In genomic region chr5:74601171-74601570, GRCm38 (mm10) we compare ENCODE assay signal across 20 mouse cellular contexts.
DNase-seq lines count a peak whose midpoint lies in the region; ATAC-seq and TF ChIP-seq lines count a peak whose summit lies in the region.
"Had no signal": no experiment of that assay in that cellular context is flagged by ENCODE, and none has a peak within 500 bp of the region (broad histone marks: within the 10 kb centered on the region; RNA-seq: fewer than 3 reads in every experiment).

No protein-coding gene starts in this region.

- peaks cover 31% of the 10 kb centered on the region for H3K36me3 ChIP-seq in intestine, embryonic 14.5 days (ENCODE audit: control insufficient read depth, insufficient read depth, low read length)
- peaks cover 3% of the 10 kb centered on the region; the same call in 1 of the 2 replicates for H3K36me3 ChIP-seq in intestine, embryonic 15.5 days
- H3K36me3 ChIP-seq in MEL (ENCODE audit: control insufficient read depth in 1 of 2, insufficient read depth in 2 of 2, low read length in 2 of 2): peaks cover 2 to 5% of the 10 kb centered on the region in 2 experiments; a peak in 3 of 4 replicates

- ATAC-seq in intestine, embryonic 14.5 days (replicated peaks; ENCODE audit: low FRiP score, low TSS enrichment, low read depth): no peak
- ATAC-seq in intestine, embryonic 15.5 days: no peak
- ATAC-seq: forebrain, embryonic 15.5 days; inflammation-experienced regulatory T-cells, adult 6 months had no signal

- H3K27me3 ChIP-seq in intestine, embryonic 14.5 days (replicated peaks; ENCODE audit: control insufficient read depth, insufficient read depth, low read length): no peaks in the 10 kb centered on the region
- no peaks in the 10 kb centered on the region for H3K27me3 ChIP-seq in intestine, embryonic 15.5 days (replicated peaks)
- no peaks in the 10 kb centered on the region; a peak in 1 of 4 replicates for H3K27me3 ChIP-seq in MEL (ENCODE audit: control insufficient read depth in 1 of 2, insufficient read depth in 2 of 2, low read length in 2 of 2)
- H3K27me3 ChIP-seq: CH12.LX; embryonic facial prominence, embryonic 15.5 days; forebrain, embryonic 15.5 days; heart, embryonic 12.5 days; hindbrain, embryonic 15.5 days had no signal

- no peak overlapping the region for H3K27ac ChIP-seq in intestine, embryonic 14.5 days (ENCODE audit: low read depth)
- no peak overlapping the region for H3K27ac ChIP-seq in intestine, embryonic 15.5 days
- H3K27ac ChIP-seq in MEL (ENCODE audit: control insufficient read depth, low read depth, low read length): no peak overlapping the region
- H3K27ac ChIP-seq: embryonic facial prominence, embryonic 15.5 days; forebrain, embryonic 15.5 days; heart, adult 2 months; hindbrain, embryonic 15.5 days had no signal

- TF ChIP-seq EP300 in MEL (IDR thresholded peaks at IDR 0.05; ENCODE audit: low read depth in 1 of 2, low read length in 2 of 2): no peak

- no peak for TF ChIP-seq RAD21 in MEL (IDR thresholded peaks at IDR 0.05; ENCODE audit: low read depth, low read length)

- no peak for TF ChIP-seq CTCF in MEL (IDR thresholded peaks at IDR 0.05 in 2 of 3, conservative IDR thresholded peaks at IDR 0.05 in 1 of 3; ENCODE audit: control insufficient read depth in 1 of 3, insufficient read depth in 1 of 3, low read depth in 2 of 3, low read length in 3 of 3, poor library complexity in 1 of 3, severe bottlenecking in 1 of 3)

- TF ChIP-seq POLR2A in MEL (IDR thresholded peaks at IDR 0.05; ENCODE audit: control insufficient read depth in 1 of 2, insufficient read depth in 1 of 2, low read depth in 1 of 2, low read length in 2 of 2, poor library complexity in 1 of 2): no peak

- DNase-seq in cerebellum, postnatal 10 days: peak; percentile 16 to 23
- DNase-seq in cerebellum, postnatal 36 days: no peak
- DNase-seq in intestine, embryonic 14.5 days (ENCODE audit: low spot score): peak; percentile 42
- DNase-seq in MEL (ENCODE audit: low read depth, low spot score): peak; percentile 66
- no peak for DNase-seq in adrenal gland, adult (ENCODE audit: inconsistent age in 2 of 2, low spot score in 1 of 2)
- no peak for DNase-seq in spleen, postnatal 10 days (ENCODE audit: low spot score in 2 of 2)
- DNase-seq: adrenal gland, postnatal 10 days; cerebellum, adult 11 months; cerebellum, adult 8-10 months; cerebellum, postnatal 25 days; gastrocnemius, postnatal 10 days; heart, adult 2 months; kidney, adult 18-20 months had no signal

- H3K9ac ChIP-seq in intestine, embryonic 14.5 days (ENCODE audit: low read length): no peak overlapping the region
- no peak overlapping the region for H3K9ac ChIP-seq in intestine, embryonic 15.5 days
- H3K9ac ChIP-seq in MEL (ENCODE audit: control insufficient read depth, low read depth, low read length, poor library complexity, severe bottlenecking): no peak overlapping the region
- H3K9ac ChIP-seq: embryonic facial prominence, embryonic 15.5 days; forebrain, embryonic 15.5 days; heart, embryonic 12.5 days; hindbrain, embryonic 15.5 days had no signal

- H3K4me3 ChIP-seq in intestine, embryonic 14.5 days (ENCODE audit: low read depth, low read length): no peak overlapping the region
- H3K4me3 ChIP-seq in intestine, embryonic 15.5 days (replicated peaks): no peak overlapping the region
- no peak overlapping the region for H3K4me3 ChIP-seq in MEL (ENCODE audit: control insufficient read depth in 1 of 2, insufficient read depth in 1 of 2, low read depth in 2 of 2, low read length in 2 of 2)
- H3K4me3 ChIP-seq: embryonic facial prominence, embryonic 15.5 days; forebrain, embryonic 15.5 days; heart, adult 2 months; heart, embryonic 12.5 days; hindbrain, embryonic 15.5 days had no signal

- H3K4me2 ChIP-seq in intestine, embryonic 14.5 days (ENCODE audit: low read length): no peak overlapping the region
- no peak overlapping the region for H3K4me2 ChIP-seq in intestine, embryonic 15.5 days (replicated peaks)
- H3K4me2 ChIP-seq: embryonic facial prominence, embryonic 15.5 days; forebrain, embryonic 15.5 days; heart, embryonic 12.5 days; hindbrain, embryonic 15.5 days had no signal

- WGBS in intestine, embryonic 14.5 days: 57% methylated on average over 3 of the region's 3 CpGs
- 45% methylated on average over 3 of the region's 3 CpGs for WGBS in intestine, embryonic 15.5 days

- H3K9me3 ChIP-seq in intestine, embryonic 14.5 days (ENCODE audit: control insufficient read depth, low read length): no peaks in the 10 kb centered on the region
- no peaks in the 10 kb centered on the region for H3K9me3 ChIP-seq in intestine, embryonic 15.5 days
- no peaks in the 10 kb centered on the region for H3K9me3 ChIP-seq in MEL (replicated peaks; ENCODE audit: insufficient read depth, low read length)
- H3K9me3 ChIP-seq: embryonic facial prominence, embryonic 15.5 days; forebrain, embryonic 15.5 days; heart, embryonic 12.5 days; hindbrain, embryonic 15.5 days had no signal

- no peaks in the 10 kb centered on the region; the same call in 1 of the 2 replicates for H3K4me1 ChIP-seq in intestine, embryonic 14.5 days (replicated peaks; ENCODE audit: control insufficient read depth, insufficient read depth, low read length)
- H3K4me1 ChIP-seq in intestine, embryonic 15.5 days (replicated peaks): no peaks in the 10 kb centered on the region
- peaks cover 0 to 4% of the 10 kb centered on the region in 2 experiments; a peak in 2 of 4 replicates for H3K4me1 ChIP-seq in MEL (ENCODE audit: control insufficient read depth in 1 of 2, insufficient read depth in 2 of 2, low read length in 2 of 2)
- H3K4me1 ChIP-seq: forebrain, embryonic 15.5 days; hindbrain, embryonic 15.5 days had no signal

- H3K79me2 ChIP-seq in MEL (ENCODE audit: control insufficient read depth, insufficient read depth, low read length, poor library complexity): no peaks in the 10 kb centered on the region

TF ChIP-seq in MEL, 35 proteins besides CTCF, POLR2A, EP300 and RAD21:
- TF ChIP-seq ZNF384 (IDR thresholded peaks at IDR 0.05; ENCODE audit: low read depth, low read length) (no peak), MXI1 (IDR thresholded peaks at IDR 0.05; ENCODE audit: low read depth, low read length) (no peak), JUND (IDR thresholded peaks at IDR 0.05; ENCODE audit: low read depth, low read length) (no peak), BHLHE40 (IDR thresholded peaks at IDR 0.05; ENCODE audit: borderline replicate concordance, low read depth, low read length) (no peak), ELF1 (IDR thresholded peaks at IDR 0.05; ENCODE audit: low read depth, low read length) (no peak), GATA1 (IDR thresholded peaks at IDR 0.05; ENCODE audit: low read depth, low read length) (no peak), MAX (IDR thresholded peaks at IDR 0.05; ENCODE audit: low read length) (0 out of 2 replicates have a peak, but pooled peaks have one; percentile 32), TBP (IDR thresholded peaks at IDR 0.05; ENCODE audit: low read depth, low read length) (no peak)

Comparison
In these comparisons a context has a peak if more than half of its experiments do, and no peak if none do; other contexts are left out.
1. DNase-seq: peak in cerebellum, postnatal 10 days (2 of 2), intestine, embryonic 14.5 days (single experiment) and MEL (single experiment); none in cerebellum, postnatal 36 days (0 of 2), adrenal gland, adult (0 of 2) and spleen, postnatal 10 days (0 of 2).